Mouse (Mus musculus): ENCODE results near the gene Palm2. TPM values are rescaled to one million over a fixed set of nuclear protein-coding genes. Genes with fewer than 3 reads are reported as not detected.

Gene Palm2
- total RNA-seq, 2 experiments from 2014 or later = 58.1 to 60.8 TPM

GRCm38 (mm10) chr4:57650994-57651393 lies 216.9 kb downstream of the Palm2 start:
- Histone ChIP-seq H3K27ac (peak overlapping the region; percentile 58; the same call in 1 of the 2 replicates), H3K4me3 (no peak overlapping the region)
- TF ChIP-seq CTCF (conservative IDR thresholded peaks at IDR 0.05) = no peak
- DNase-seq (ENCODE audit: low spot score in 2 of 2) = no peak

GRCm38 (mm10) chr4:57651547-57651946 lies 217.5 kb downstream of the Palm2 start:
- peak overlapping the region; percentile 58 for H3K27ac ChIP-seq
- DNase-seq (ENCODE audit: low spot score in 2 of 2) = no peak
- no peak for TF ChIP-seq CTCF (conservative IDR thresholded peaks at IDR 0.05)

GRCm38 (mm10) chr4:57652185-57652904 lies 218.3 kb downstream of the Palm2 start:
- TF ChIP-seq CTCF (conservative IDR thresholded peaks at IDR 0.05) = no peak
- H3K27ac ChIP-seq = peak overlapping the region; percentile 58; the same call in 1 of the 2 replicates
- H3K4me3 ChIP-seq = no peak overlapping the region
- no peak for DNase-seq (ENCODE audit: low spot score in 2 of 2)

More at GRCm38 (mm10) chr4:57651547-57651946, 217.5 kb downstream of the Palm2 start:
- H3K4me3 ChIP-seq = no peak overlapping the region

DNA sequence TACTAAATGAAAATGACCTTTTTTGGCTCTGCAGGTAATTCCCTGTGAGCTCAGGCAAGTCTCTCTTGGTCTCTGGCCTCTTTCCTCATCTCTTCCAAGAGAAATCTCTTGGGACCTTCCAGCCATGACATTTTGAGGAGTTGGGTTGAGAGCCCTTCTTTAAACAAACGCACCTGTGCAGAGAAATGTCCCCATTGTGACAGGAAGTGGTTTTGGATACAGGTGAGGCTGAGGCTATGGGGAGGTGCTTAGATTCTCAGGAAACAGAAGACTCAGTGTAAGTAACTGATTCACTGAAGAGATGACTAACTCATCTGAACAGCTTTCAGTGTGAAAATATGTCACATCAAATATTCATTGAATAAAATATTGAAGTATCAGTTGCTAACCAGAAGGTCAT lies 221.9 kb downstream of the Palm2 start:
- DNase-seq (ENCODE audit: low spot score in 2 of 2) = no peak
- no peak for TF ChIP-seq CTCF (conservative IDR thresholded peaks at IDR 0.05)
- Histone ChIP-seq H3K27ac (peak overlapping the region; percentile 82), H3K4me3 (no peak overlapping the region)

GRCm38 (mm10) chr4:57656388-57656787 lies 222.3 kb downstream of the Palm2 start:
- no peak for TF ChIP-seq CTCF (conservative IDR thresholded peaks at IDR 0.05)
- H3K4me3 ChIP-seq = no peak overlapping the region
- H3K27ac ChIP-seq = peak overlapping the region; percentile 82
- DNase-seq (ENCODE audit: low spot score in 2 of 2) = peak; percentile 53 to 64

DNA sequence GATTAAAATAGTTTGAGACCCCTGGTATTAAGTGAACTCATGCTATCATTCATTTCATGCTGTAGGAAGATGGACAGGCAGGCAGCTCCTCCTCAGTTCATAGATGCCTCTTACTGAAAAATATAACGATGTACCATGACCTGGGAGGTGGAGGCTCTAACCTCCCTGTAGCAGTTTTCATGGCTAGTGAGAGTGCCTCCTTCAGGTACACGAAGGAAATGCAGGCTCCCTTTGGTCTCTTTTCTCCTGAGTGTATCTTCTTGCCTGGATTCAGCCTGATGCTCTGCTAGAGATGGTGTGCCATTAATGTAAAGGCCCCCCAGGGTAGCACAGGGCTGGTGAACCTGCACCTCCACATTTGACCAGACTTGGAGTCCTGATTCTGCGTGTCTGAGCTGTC lies 222.8 kb downstream of the Palm2 start:
- TF ChIP-seq CTCF (conservative IDR thresholded peaks at IDR 0.05) = peak; percentile 62
- no peak for DNase-seq (ENCODE audit: low spot score in 2 of 2)
- H3K27ac ChIP-seq = peak overlapping the region; percentile 82
- H3K4me3 ChIP-seq = no peak overlapping the region

- no peak overlapping the region for H3K4me3 ChIP-seq
- H3K27ac ChIP-seq = no peak overlapping the region; the same call in 1 of the 2 replicates
- no peak for DNase-seq (ENCODE audit: low spot score in 2 of 2)
- TF ChIP-seq CTCF (conservative IDR thresholded peaks at IDR 0.05) = no peak
These were observed 226.4 kb downstream of the Palm2 start for GRCm38 (mm10) chr4:57660470-57660869.

- no peak overlapping the region for H3K27ac ChIP-seq
- TF ChIP-seq CTCF (conservative IDR thresholded peaks at IDR 0.05) = no peak; the same call in 1 of the 2 replicates
- no peak for DNase-seq (ENCODE audit: low spot score in 2 of 2)
- H3K4me3 ChIP-seq = no peak overlapping the region
These were observed 232.1 kb downstream of the Palm2 start for GRCm38 (mm10) chr4:57666101-57666500.

DNA sequence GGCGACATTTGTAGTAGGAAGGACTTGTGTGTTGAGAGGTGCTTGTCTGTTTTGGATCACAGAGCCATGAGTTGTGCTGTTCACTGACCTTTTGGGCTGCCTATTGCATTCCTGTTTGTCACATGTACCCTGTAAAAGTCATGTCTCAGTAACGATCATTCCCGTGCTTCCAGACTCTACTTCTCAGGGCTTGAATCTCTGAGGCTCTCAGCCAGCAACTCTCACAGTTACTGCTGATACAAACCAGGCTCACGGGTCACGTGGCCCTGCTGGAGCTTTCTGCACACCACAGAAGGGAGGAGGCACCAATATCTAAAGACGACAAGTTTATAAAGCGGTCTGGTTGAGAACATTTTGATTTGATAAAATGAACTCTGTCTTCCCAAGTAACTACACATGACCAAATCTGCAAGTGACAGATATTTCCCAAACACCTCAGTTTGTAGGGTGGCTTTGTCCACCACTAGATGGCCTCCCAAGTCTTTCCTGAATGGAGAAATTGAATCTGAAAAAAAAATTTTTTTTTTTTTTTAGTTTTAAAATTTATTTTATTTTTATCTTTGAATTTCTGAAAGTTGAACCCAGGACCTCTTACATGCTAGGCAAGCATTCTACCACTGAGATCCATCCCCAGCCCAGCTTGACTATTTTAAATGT lies 236.9 kb downstream of the Palm2 start:
- peak; percentile 91 for TF ChIP-seq CTCF (conservative IDR thresholded peaks at IDR 0.05)
- peak in 1 of 2 experiments; percentile 31 for DNase-seq (ENCODE audit: low spot score in 2 of 2)
- Histone ChIP-seq H3K27ac (no peak overlapping the region), H3K4me3 (no peak overlapping the region)

- TF ChIP-seq CTCF (conservative IDR thresholded peaks at IDR 0.05) = no peak
- Histone ChIP-seq H3K27ac (no peak overlapping the region), H3K4me3 (no peak overlapping the region)
- DNase-seq (ENCODE audit: low spot score in 2 of 2) = no peak
These were observed 238.5 kb downstream of the Palm2 start for GRCm38 (mm10) chr4:57672541-57672940.

DNA sequence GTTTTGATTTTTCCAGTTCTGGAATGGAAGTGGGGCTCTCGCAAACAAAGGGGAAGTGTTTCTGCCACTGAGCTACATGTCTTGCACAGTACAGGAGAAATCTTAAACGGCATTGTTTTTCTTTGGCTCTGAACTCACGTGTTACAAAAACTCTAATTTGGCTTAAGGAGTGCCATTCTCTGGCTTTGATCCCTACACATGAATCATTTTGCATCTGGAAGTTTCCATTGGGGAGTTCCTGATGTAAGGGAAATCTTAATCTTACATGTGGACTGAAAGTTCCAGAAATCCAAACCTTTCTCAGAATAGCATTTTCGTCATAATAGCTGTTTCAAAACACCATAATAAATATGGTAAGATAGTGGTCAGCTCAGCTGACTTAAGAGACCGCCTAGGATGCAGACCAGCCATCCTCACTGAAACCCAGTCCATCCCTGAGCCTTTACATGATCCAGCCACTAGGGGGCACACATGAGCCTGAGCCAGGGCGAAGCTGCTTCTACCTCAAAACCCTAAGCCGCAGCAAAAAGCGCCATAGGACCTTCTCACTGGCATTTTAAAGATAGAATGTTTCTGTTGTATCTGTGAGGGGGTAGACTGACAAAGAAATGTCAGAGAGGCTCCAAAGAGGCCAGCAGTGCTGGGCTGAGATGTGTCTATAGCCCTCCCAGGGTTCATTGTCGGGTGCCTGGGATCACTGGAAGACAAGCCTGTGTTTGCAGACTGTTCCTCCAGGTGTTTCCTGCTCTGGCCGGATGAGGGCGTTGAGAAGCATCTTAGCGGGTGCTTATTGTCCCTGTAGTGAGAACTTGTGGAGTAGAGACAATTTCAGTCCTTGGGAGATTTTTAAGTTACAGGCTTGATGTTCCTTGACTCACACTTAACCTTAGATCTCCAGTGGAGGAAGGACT lies 239.2 kb downstream of the Palm2 start:
- H3K4me3 ChIP-seq = peak overlapping the region; percentile 40; the same call in 1 of the 2 replicates
- peak overlapping the region; percentile 53 for H3K27ac ChIP-seq
- peak; percentile 81 to 92 for DNase-seq (ENCODE audit: low spot score in 2 of 2)
- peak; percentile 97 for TF ChIP-seq CTCF (conservative IDR thresholded peaks at IDR 0.05)

- H3K4me3 ChIP-seq = no peak overlapping the region
- no peak for DNase-seq (ENCODE audit: low spot score in 2 of 2)
- peak overlapping the region; percentile 53; the same call in 1 of the 2 replicates for H3K27ac ChIP-seq
- TF ChIP-seq CTCF (conservative IDR thresholded peaks at IDR 0.05) = no peak
These were observed 240.3 kb downstream of the Palm2 start for GRCm38 (mm10) chr4:57674351-57674750.
